Mouse (Mus musculus): ENCODE measurements at regions not wholly inside any gene's neighbourhood (a gene's known extent, or its start where the extent isn't known, plus 50 kb on each side); places are given as distances from the start of the nearest gene placed in this dataset.

- no peak for DNase-seq
These were observed 69.5 kb downstream of the Ephb3 start for GRCm38 (mm10) chr16:21274012-21274528.

GRCm38 (mm10) chr16:21277789-21278342 is 73.3 kb downstream of the Ephb3 start:
- DNase-seq = no peak

- no peak for DNase-seq
These were observed 73.8 kb downstream of the Ephb3 start for GRCm38 (mm10) chr16:21278387-21278786.

GRCm38 (mm10) chr16:21280200-21280627 is 75.7 kb downstream of the Ephb3 start:
- DNase-seq = no peak

- DNase-seq = peak in 1 of 2 experiments; percentile 18
These were observed 77.6 kb downstream of the Ephb3 start for GRCm38 (mm10) chr16:21281958-21282730.

GRCm38 (mm10) chr16:21286099-21286498 is 81.5 kb downstream of the Ephb3 start:
- DNase-seq = peak in 1 of 2 experiments; percentile 14

GRCm38 (mm10) chr16:21289528-21289927 is 85.0 kb downstream of the Ephb3 start:
- no peak for DNase-seq

- no peak for DNase-seq
These were observed 88.5 kb downstream of the Ephb3 start for GRCm38 (mm10) chr16:21293010-21293409.

GRCm38 (mm10) chr16:21293569-21293968 is 89.0 kb downstream of the Ephb3 start:
- DNase-seq = no peak

- peak in 1 of 2 experiments; percentile 18 for DNase-seq
These were observed 90.3 kb downstream of the Ephb3 start for GRCm38 (mm10) chr16:21294677-21295411.

GRCm38 (mm10) chr16:21295956-21296733 is 91.6 kb downstream of the Ephb3 start:
- DNase-seq = peak in 1 of 2 experiments; percentile 13

- DNase-seq = no peak
These were observed 92.2 kb downstream of the Ephb3 start for GRCm38 (mm10) chr16:21296786-21297185.

- peak; percentile 21 to 49 for DNase-seq
These were observed 94.3 kb downstream of the Ephb3 start for GRCm38 (mm10) chr16:21298866-21299265.

GRCm38 (mm10) chr16:21305859-21306258 is 101.3 kb downstream of the Ephb3 start:
- no peak for DNase-seq

GRCm38 (mm10) chr16:21308513-21308912 is 104.0 kb downstream of the Ephb3 start:
- no peak for DNase-seq

GRCm38 (mm10) chr16:21310636-21311615 is 106.4 kb downstream of the Ephb3 start:
- DNase-seq = peak; percentile 56 to 68

GRCm38 (mm10) chr16:21311781-21312180 is 107.2 kb downstream of the Ephb3 start:
- no peak for DNase-seq

- DNase-seq = no peak
These were observed 107.2 kb upstream of the Vps8 start for GRCm38 (mm10) chr16:21315751-21316151.

GRCm38 (mm10) chr16:21318009-21318639 is 104.8 kb upstream of the Vps8 start:
- DNase-seq = no peak

- DNase-seq = no peak
These were observed 104.1 kb upstream of the Vps8 start for GRCm38 (mm10) chr16:21318640-21319365.
